Mouse (Mus musculus): ENCODE results near the gene Diaph3. TPM values are rescaled to one million over a fixed set of nuclear protein-coding genes. Genes with fewer than 3 reads are reported as not detected.

Diaph3 gene
- total and polyA plus RNA-seq, 2 experiments, result 0.18 TPM; not detected in 1

- no peak overlapping the region for H3K27ac ChIP-seq (replicated peaks; ENCODE audit: insufficient read depth, low read depth, low read length)
- H3K36me3 ChIP-seq (ENCODE audit: control insufficient read depth, insufficient read depth, low read length), result no peaks in the 10 kb centered on the region
- DNase-seq (ENCODE audit: extremely low read depth, low read depth, low spot score), result no peak
- no peaks in the 10 kb centered on the region for H3K4me1 ChIP-seq (ENCODE audit: control insufficient read depth, insufficient read depth, low read length)
- no peak overlapping the region for H3K4me3 ChIP-seq (ENCODE audit: insufficient read depth, low read depth, low read length)
- H3K27me3 ChIP-seq (ENCODE audit: control insufficient read depth, insufficient read depth, low read length), result no peaks in the 10 kb centered on the region; the same call in 1 of the 2 replicates
- no peaks in the 10 kb centered on the region for H3K79me2 ChIP-seq (ENCODE audit: control insufficient read depth, insufficient read depth, low read length)
- no peak overlapping the region for H3K9ac ChIP-seq (ENCODE audit: low read depth, low read length)
- TF ChIP-seq POLR2A (IDR thresholded peaks at IDR 0.05; ENCODE audit: extremely low read depth, insufficient read depth, low read length), result no peak
- no peak for TF ChIP-seq CTCF (IDR thresholded peaks at IDR 0.05; ENCODE audit: low read depth, low read length)
- 74% methylated on average over 5 of the region's 5 CpGs for WGBS
Observed at GRCm38 (mm10) chr14:86738916-86739315, 402.1 kb downstream of the Diaph3 start.

DNA sequence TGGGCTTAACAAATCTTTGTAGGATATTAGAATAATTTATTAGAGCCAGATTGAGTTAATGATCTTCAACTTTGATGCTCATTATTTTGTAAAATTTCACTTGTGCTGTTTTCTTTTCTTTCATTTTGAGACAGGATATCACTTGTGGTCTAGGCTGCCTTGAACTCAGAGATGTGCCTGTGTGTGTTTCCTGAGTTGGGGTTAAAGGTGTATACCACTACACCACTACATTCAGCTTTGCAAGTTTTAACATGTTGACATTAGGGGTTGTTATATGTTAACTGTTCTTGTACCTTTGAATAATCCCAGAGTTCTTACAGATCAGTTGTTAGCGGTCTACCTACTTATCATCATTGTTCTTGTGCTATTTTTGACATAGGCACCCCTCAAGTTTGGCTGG lies 404.4 kb downstream of the Diaph3 start:
- no peaks in the 10 kb centered on the region for H3K36me3 ChIP-seq (ENCODE audit: control insufficient read depth, insufficient read depth, low read length)
- DNase-seq (ENCODE audit: extremely low read depth, low read depth, low spot score), result no peak
- no peak overlapping the region for H3K9ac ChIP-seq (ENCODE audit: low read depth, low read length)
- no peak overlapping the region for H3K27ac ChIP-seq (replicated peaks; ENCODE audit: insufficient read depth, low read depth, low read length)
- H3K79me2 ChIP-seq (ENCODE audit: control insufficient read depth, insufficient read depth, low read length), result no peaks in the 10 kb centered on the region
- WGBS, result 98% methylated on average over 1 of the region's 1 CpGs
- no peaks in the 10 kb centered on the region; the same call in 1 of the 2 replicates for H3K27me3 ChIP-seq (ENCODE audit: control insufficient read depth, insufficient read depth, low read length)
- TF ChIP-seq POLR2A (IDR thresholded peaks at IDR 0.05; ENCODE audit: extremely low read depth, insufficient read depth, low read length), result no peak
- TF ChIP-seq CTCF (IDR thresholded peaks at IDR 0.05; ENCODE audit: low read depth, low read length), result no peak
- no peaks in the 10 kb centered on the region for H3K4me1 ChIP-seq (ENCODE audit: control insufficient read depth, insufficient read depth, low read length)
- H3K4me3 ChIP-seq (ENCODE audit: insufficient read depth, low read depth, low read length), result no peak overlapping the region

DNA sequence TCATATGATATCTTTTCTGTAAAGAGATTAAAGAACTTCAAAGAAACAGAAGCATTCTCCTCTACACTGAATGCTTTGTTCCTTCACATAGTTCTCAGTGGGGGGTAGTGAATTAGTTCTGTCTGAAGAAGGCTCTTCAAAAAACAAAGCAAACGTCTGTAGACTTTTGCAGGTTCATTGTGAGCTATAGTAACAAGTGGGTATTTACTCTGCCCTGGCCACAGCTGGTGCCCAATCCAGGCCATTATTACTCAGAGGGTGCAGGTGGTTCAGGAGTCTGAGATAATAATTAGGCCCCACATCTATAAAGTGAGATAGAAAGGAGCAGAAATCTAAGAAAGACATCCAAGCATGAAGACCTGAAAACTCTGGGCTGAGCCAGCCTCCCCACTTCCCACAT lies 409.7 kb downstream of the Diaph3 start:
- no peaks in the 10 kb centered on the region for H3K79me2 ChIP-seq (ENCODE audit: control insufficient read depth, insufficient read depth, low read length)
- no peak overlapping the region for H3K27ac ChIP-seq (replicated peaks; ENCODE audit: insufficient read depth, low read depth, low read length)
- 60% methylated on average over 1 of the region's 1 CpGs for WGBS
- H3K9ac ChIP-seq (ENCODE audit: low read depth, low read length), result no peak overlapping the region
- no peaks in the 10 kb centered on the region for H3K27me3 ChIP-seq (ENCODE audit: control insufficient read depth, insufficient read depth, low read length)
- H3K4me1 ChIP-seq (ENCODE audit: control insufficient read depth, insufficient read depth, low read length), result peaks cover 1% of the 10 kb centered on the region; the same call in 1 of the 2 replicates
- DNase-seq (ENCODE audit: extremely low read depth, low read depth, low spot score), result no peak
- H3K4me3 ChIP-seq (ENCODE audit: insufficient read depth, low read depth, low read length), result no peak overlapping the region
- no peak for TF ChIP-seq CTCF (IDR thresholded peaks at IDR 0.05; ENCODE audit: low read depth, low read length)
- TF ChIP-seq POLR2A (IDR thresholded peaks at IDR 0.05; ENCODE audit: extremely low read depth, insufficient read depth, low read length), result no peak
- H3K36me3 ChIP-seq (ENCODE audit: control insufficient read depth, insufficient read depth, low read length), result no peaks in the 10 kb centered on the region

- Histone ChIP-seq H3K4me3 (ENCODE audit: insufficient read depth, low read depth, low read length) (no peak overlapping the region), H3K9ac (ENCODE audit: low read depth, low read length) (no peak overlapping the region), H3K79me2 (ENCODE audit: control insufficient read depth, insufficient read depth, low read length) (no peaks in the 10 kb centered on the region), H3K4me1 (ENCODE audit: control insufficient read depth, insufficient read depth, low read length) (peaks cover 1% of the 10 kb centered on the region; the same call in 1 of the 2 replicates), H3K27me3 (ENCODE audit: control insufficient read depth, insufficient read depth, low read length) (no peaks in the 10 kb centered on the region), H3K27ac (replicated peaks; ENCODE audit: insufficient read depth, low read depth, low read length) (no peak overlapping the region), H3K36me3 (ENCODE audit: control insufficient read depth, insufficient read depth, low read length) (no peaks in the 10 kb centered on the region)
- WGBS, result 81% methylated on average over 4 of the region's 4 CpGs
- DNase-seq (ENCODE audit: extremely low read depth, low read depth, low spot score), result peak; percentile 5
- TF ChIP-seq CTCF (IDR thresholded peaks at IDR 0.05; ENCODE audit: low read depth, low read length) (no peak), POLR2A (IDR thresholded peaks at IDR 0.05; ENCODE audit: extremely low read depth, insufficient read depth, low read length) (no peak)
Observed at GRCm38 (mm10) chr14:86729617-86730098, 411.4 kb downstream of the Diaph3 start.

- H3K79me2 ChIP-seq (ENCODE audit: control insufficient read depth, insufficient read depth, low read length), result no peaks in the 10 kb centered on the region
- TF ChIP-seq POLR2A (IDR thresholded peaks at IDR 0.05; ENCODE audit: extremely low read depth, insufficient read depth, low read length) (no peak), CTCF (IDR thresholded peaks at IDR 0.05; ENCODE audit: low read depth, low read length) (no peak)
- no peaks in the 10 kb centered on the region for H3K36me3 ChIP-seq (ENCODE audit: control insufficient read depth, insufficient read depth, low read length)
- 42% methylated on average over 5 of the region's 5 CpGs for WGBS
- H3K27ac ChIP-seq (replicated peaks; ENCODE audit: insufficient read depth, low read depth, low read length), result no peak overlapping the region
- peak; percentile 88 for DNase-seq (ENCODE audit: extremely low read depth, low read depth, low spot score)
- H3K9ac ChIP-seq (ENCODE audit: low read depth, low read length), result no peak overlapping the region
- no peaks in the 10 kb centered on the region for H3K27me3 ChIP-seq (ENCODE audit: control insufficient read depth, insufficient read depth, low read length)
- H3K4me3 ChIP-seq (ENCODE audit: insufficient read depth, low read depth, low read length), result no peak overlapping the region
- H3K4me1 ChIP-seq (ENCODE audit: control insufficient read depth, insufficient read depth, low read length), result peaks cover 1% of the 10 kb centered on the region; the same call in 1 of the 2 replicates
Observed at GRCm38 (mm10) chr14:86727538-86728045, 413.4 kb downstream of the Diaph3 start.

GRCm38 (mm10) chr14:86721768-86722167 lies 419.3 kb downstream of the Diaph3 start:
- H3K36me3 ChIP-seq (ENCODE audit: control insufficient read depth, insufficient read depth, low read length), result no peaks in the 10 kb centered on the region
- H3K27me3 ChIP-seq (ENCODE audit: control insufficient read depth, insufficient read depth, low read length), result no peaks in the 10 kb centered on the region
- H3K4me1 ChIP-seq (ENCODE audit: control insufficient read depth, insufficient read depth, low read length), result no peaks in the 10 kb centered on the region
- no peak overlapping the region for H3K27ac ChIP-seq (replicated peaks; ENCODE audit: insufficient read depth, low read depth, low read length)
- TF ChIP-seq POLR2A (IDR thresholded peaks at IDR 0.05; ENCODE audit: extremely low read depth, insufficient read depth, low read length) (no peak), CTCF (IDR thresholded peaks at IDR 0.05; ENCODE audit: low read depth, low read length) (no peak)
- no peak for DNase-seq (ENCODE audit: extremely low read depth, low read depth, low spot score)
- WGBS, result 95% methylated on average over 6 of the region's 6 CpGs
- no peak overlapping the region for H3K9ac ChIP-seq (ENCODE audit: low read depth, low read length)
- H3K79me2 ChIP-seq (ENCODE audit: control insufficient read depth, insufficient read depth, low read length), result no peaks in the 10 kb centered on the region
- H3K4me3 ChIP-seq (ENCODE audit: insufficient read depth, low read depth, low read length), result no peak overlapping the region

Data from liver, adult 2 months (tissue).